Mouse (Mus musculus) ES-Bruce4 (cell line): Measurements from ENCODE around the gene 9530068E07Rik.

Experiments
- CTCF ChIP-seq: IDR thresholded peaks from one replicate; pipeline ENCODE4 v1.8.1; 2011; ENCODE audit warnings: low read depth, low read length
- EP300 ChIP-seq: IDR thresholded peaks from 2 replicates; pipeline ENCODE4 v1.6.1; 2011; ENCODE audit warnings: low read depth, low read length; ENCODE audit not compliant: insufficient read depth
- POLR2A ChIP-seq: IDR thresholded peaks from one replicate; pipeline ENCODE4 v1.8.1; 2011; ENCODE audit warnings: low read length; ENCODE audit not compliant: insufficient read depth

DNA sequence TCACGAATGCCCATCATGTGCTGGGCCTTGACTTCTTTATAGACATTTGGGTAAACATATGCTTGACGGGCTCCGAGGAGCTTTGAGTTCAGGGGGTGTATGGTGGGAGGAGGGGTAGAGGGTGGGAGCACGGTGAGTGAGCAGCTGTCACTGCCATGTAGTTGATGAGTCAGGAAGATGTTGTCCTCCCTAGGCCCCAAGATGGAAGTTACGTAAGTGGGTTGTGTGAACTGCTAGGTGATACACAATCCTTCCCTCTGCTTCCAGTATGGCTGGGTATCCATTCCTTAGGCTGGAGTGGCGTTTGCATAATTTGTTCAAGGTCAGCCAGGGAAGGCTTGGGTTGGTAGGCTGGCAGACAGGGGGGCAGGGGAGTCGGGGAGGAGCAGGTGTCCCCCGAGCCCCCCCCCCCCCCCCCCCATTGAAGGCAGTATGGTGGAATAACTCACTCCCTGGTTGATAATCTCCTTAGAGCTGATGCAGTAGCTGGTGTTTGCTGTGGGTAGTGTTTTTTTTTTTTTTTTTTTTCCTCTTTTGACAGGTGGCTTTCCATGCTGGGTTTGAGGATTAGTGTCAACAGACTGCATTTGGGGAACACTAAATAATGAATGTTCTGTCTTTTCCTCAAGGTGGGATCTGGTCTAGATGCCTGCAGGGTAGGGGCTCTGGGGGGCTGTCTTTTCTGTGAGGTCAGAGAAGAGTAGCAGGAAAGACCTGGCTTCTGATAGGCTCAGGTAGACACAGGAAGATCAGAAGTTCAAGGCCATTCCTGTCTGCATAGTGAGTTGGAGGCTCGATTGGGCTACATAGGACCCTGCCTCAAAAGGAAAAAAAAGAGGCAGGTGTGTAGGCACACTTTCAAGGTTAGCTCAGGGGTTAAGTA, 26.7 kb upstream of the 9530068E07Rik start:
- TF ChIP-seq CTCF = no peak
- TF ChIP-seq POLR2A = no peak
- TF ChIP-seq EP300 = no peak
